Mouse (Mus musculus) naive thymus-derived CD4-positive, alpha-beta T cell, adult 2 months (primary cell): ENCODE results near the gene Nlrc5.
A peak's percentile ranks its signal among the peaks of the same experiment; 100 is the strongest.

Source experiments
- DNase-seq: peaks from one replicate; pipeline ENCODE4 v3.0.0-alpha.2; 2011; ENCODE audit warnings: low read depth

Gene Nlrc5

DNA sequence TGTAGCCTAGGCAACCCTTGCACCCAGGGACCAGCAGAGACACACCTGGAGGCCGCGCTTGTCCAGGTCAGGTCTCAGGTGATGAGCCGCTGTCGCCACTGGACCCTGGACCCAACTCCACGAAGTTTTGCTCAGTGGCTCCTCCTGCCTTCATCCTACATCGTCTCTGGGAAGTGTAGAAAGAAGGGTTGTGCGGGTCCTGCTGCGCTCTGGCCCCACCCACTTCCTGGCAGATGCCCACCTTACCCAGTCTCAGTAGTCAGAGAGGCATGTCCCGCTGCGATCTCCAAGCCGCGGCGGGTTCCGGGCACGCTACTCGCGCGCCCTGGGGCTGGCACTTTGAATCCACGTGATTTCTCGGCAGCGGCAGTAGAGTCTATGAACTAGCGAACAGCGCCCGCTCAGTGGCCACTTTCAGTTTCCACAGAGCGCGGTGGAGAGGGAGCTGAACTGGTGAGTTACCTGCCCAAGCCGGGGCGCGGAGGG lies at the start of gene Nlrc5:
Gene Nlrc5, plus strand, starts transcription at position 376 of the 486 bp plus-strand sequence.
- DNase-seq = peak; percentile 92

DNA sequence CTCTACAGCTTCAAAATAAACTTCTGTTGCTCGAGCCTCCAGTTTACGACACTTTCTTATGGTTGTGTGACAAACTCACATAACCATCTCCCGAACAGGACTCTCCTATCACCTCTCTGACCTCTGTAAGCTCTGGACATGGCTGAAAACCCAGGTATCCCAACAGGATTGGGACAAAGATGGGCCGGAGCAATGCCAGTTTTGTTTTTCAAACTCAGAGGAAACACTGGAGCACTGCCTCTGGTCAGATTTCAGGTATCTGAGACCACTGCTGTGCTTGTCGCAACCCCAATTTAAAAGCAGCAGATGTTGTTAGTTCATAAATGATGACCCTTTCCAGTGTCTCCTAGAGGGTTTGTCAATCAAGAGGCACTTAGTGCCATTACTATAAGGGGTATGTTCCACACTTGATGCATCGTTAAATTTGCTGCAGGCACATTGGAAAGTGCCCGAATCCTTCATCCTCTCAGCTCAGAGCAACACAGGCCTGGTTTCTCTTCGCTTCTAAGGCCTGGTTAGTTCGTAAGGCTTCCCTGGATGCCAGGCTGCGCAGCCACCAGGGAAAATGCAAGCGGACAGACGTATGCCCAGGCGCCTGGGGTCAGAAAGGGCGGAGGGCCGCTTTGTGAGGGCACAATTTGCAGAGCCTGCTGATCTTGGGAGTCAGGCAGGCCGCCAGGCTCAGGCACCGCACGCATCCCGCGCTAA lies 48.5 kb upstream of the Nlrc5 start:
- DNase-seq = no peak

DNA sequence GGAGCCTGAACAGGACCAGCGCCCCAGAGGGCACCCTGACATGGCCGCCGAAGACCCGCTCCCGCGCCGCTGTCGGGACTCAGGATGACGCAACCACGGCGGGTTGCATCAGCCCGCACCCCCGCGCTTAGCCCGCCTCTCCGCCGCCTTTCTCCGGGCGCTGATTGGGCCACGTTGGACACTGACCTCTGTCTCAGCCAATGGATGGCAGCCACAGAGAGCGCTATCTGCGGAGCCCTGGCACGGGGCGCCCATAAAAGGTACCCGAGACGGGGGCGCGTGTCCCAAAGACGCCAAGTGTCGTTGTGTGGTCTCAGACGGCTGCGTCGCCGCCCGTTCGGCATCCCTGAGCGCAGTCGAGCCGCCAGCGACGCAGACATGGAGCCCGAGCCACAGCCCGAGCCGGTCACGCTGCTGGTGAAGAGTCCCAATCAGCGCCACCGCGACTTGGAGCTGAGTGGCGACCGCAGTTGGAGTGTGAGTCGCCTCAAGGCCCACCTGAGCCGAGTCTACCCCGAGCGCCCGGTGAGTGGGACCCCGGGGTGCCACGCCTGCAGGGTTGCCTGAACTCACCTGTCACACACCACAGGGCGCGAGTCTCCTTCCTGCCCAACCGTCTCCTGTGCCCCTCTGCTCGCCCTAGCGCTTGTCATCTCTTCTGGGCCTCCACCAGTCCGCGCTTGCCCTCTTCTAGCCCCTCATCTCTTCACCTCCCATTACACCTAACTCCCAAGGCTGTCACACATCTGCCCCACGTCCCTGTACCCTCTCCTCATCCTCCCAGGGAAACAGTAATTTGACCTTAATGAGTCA lies 47.7 kb upstream of the Nlrc5 start, which contains the start of gene Herpud1:
Gene Herpud1, plus strand, starts transcription at position 225 of the 813 bp plus-strand sequence.
- peak; percentile 96 for DNase-seq

DNA sequence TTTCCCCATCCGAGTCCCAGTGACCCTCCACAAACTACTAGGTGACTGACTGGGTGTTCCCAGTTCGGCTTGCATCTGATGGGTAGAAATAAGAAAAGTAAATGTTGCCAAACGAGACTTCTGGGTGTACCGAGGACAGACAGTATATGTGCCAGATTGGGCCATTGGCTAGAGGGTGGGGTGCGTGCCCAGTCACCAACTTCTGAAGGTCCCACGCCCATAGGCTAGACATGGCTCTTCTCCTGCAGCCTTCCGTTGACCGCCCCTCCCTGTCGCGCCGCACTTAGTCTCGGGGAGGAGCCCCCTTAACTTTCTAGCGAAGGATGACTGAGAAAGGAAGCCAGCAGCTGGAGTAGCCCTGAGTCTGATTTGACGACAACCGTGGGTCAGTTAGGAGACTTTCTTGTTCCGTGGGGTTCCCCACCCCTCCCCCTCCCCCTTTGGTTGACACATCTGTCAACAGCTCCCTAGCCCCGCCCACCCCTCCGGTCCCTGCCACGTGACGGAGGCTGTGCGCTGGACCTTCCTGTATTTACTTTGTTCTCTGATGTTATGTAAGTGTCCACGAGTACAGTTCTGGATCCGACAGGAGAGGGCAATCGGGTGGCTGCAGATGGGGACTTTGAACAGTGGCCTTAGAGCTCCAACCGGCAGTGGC lies 47.0 kb upstream of the Nlrc5 start:
- DNase-seq = peak; percentile 74

DNA sequence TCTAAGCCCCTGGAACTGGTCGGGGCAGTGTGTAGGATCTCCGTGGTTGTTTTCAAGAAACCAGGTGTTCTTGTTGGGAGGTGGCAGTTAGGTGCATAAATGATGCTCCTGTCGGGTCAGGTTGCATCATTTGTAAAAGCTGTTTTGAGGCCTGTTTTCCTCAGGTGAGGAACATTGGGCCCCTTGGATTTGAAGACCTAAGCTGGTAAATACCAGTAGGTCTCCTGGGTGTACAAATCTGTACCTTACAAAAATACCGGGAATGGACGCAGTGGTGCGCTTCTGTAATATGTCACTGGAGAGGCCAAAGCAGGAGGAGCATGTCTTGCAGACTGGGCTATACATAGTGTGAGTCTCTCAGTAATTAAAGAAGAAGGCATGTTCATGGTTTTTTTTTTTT lies 46.4 kb upstream of the Nlrc5 start:
- no peak for DNase-seq

DNA sequence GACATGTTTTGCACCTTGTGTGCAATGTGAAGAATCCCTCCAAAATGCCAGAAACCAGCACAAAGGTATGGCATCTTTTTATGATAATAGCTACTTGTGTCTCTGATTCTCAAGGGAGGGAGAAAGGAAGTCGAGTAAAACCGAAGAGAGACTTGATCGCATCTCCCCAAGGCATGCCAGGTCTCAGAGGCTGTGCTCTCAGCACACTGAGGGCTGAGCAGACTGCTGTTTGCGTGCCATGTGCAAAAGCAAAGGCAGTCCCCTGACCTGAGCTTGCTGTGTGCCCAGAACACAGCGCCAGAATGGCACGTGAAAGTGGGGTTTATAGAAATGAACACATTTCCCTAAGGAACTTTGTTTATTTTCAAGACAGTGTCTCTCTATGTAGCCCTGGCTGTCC lies 44.6 kb upstream of the Nlrc5 start:
- DNase-seq = no peak

DNA sequence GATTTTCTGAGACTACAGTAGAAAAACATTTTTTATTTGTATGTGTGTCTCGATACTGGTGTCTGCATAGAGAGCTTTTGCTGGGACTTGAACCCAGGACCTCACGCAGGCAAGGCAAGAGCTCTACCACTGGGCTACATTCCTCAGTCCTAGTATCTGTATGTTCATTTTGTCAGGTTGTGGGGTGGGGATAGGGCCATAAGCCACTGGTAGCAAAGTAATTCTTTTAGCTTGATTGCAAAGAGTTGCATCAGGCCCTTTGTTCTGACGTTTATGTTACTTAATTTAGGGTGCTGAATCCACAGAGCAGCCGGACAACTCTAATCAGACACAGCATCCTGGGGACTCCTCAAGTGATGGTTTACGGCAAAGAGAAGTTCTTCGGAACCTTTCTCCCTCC lies 43.7 kb upstream of the Nlrc5 start:
- no peak for DNase-seq

DNA sequence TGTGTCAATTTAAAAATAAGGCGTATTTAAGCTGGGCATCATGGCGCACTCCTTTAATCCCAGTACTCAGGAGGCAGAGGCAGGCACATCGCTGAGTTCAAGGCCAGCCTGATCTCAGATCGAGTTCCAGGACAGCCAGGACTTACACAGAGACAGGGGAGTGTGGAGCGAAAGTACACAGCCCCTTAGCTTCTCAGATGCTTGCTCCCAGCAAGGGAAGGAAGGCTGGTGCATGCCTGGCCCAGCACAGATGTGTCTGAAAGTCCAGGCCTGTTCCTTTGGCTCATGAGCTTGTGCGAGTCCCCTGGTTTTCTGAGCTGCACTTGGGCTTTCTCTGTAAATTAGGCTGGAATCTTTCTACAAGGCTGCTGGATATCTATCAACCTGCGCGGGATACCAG lies 43.2 kb upstream of the Nlrc5 start:
- no peak for DNase-seq

DNA sequence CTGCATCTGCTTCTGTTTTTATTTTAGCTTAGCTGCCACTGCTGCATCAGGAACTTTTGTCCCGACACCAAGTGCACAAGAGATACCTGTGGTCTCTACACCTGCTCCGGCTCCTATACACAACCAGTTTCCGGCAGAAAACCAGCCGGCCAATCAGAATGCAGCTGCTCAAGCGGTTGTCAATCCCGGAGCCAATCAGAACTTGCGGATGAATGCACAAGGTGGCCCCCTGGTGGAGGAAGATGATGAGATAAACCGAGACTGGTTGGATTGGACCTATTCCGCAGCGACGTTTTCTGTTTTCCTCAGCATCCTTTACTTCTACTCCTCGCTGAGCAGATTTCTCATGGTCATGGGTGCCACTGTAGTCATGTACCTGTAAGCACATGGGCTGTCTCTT lies 42.0 kb upstream of the Nlrc5 start:
- peak; percentile 76 for DNase-seq

DNA sequence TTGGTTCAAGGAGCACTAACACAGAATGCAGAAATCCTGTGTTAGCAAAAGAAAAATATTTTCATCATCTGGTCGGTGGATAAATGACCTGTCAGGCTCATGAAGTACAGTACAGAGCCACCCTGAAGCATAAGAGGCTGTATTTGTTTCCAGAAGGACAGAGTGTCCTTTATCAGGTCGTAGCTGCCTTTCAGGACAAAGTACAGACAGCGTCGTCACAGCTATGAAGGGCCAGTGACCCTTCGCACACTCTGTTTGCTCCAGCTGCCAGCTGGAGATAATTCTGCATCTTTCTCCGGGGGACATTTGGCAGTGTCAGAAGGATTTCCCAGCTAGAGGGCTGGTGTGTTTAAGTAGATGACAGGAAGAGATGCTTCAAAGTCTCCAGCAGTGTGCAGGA lies 41.5 kb upstream of the Nlrc5 start:
- DNase-seq = no peak

DNA sequence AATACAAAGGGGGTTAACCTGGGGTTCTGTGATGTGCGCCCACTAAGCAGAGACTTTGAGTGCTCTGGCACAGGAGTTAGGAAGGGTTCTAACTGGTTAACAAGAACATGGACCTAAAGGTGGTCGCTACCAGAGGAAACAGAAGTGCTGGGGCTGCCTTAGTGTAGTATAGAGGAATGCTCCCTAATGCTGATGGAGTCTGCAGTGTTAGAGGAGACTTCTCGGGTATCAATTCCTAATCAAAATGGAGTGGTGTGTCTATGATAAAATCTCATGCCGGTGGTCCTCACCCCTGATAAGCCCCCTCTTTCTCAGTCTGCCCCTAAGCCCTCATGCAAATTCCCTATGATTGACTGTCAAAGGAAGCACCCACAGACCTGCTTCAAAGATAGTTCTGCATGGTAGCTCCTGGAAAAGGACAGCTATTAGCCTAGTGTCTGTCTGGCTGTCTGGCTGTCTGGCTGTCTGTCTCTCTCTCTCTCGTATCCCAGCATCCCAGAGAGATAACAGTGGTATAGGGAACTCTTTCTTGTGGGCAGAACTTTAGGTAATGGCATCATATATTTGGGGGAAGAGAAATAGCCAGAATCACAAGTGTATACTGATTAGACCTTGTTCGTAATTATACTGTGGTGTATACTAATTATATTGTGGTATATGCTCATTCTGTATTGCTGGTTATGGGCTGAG lies 38.2 kb upstream of the Nlrc5 start:
- DNase-seq = no peak

DNA sequence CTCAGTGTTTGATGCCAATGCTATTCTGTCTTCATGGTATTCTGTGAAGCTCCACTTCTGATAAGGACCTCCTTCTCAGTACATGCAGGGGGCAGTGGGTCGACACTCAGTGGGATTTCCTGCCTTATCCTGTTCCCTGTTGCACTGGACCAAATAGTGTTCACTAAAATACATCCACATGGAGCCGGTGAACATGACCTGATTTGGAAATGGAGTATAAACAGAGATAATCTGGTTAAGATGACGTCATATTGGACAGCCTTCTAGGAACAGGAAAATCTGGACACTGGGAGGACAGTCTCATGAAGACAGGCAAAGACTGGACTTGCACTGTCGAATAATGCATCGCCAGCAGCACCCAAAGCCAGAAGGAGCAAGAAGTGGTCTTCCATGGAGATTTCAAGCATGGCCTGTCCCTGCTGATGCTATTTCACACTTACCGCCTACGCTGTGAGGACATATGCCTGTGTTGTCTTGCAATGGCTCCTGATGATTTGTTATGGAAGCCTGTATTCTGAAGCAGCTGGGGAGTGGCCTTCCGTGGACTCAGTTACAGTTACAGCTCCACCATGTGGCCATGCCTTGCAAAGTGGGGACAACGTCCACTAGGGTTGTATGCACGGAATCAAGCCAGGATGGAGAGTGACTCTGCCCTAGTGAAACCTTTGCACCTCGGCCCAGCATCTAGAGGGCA lies 37.0 kb upstream of the Nlrc5 start:
- peak; percentile 79 for DNase-seq

DNA sequence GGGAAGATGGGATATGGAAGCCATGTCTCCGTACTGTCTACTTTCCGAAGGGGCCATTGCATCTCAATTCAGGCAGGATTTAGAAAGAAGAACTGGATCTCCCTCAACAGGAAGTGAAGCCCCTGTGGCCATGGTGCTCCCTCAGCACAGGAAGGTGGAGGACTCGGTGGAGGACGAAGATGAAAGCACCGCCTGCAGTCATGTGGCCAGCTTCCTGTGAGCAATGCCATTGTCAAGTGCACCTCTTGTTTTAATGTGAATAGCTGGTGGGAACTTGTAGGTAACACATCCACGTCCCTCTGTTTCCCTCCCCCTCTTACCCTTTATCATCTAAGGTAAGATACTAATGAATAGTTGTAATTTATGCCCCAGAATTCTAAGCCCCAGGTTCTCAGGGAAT lies 35.6 kb upstream of the Nlrc5 start:
- peak; percentile 74 for DNase-seq

DNA sequence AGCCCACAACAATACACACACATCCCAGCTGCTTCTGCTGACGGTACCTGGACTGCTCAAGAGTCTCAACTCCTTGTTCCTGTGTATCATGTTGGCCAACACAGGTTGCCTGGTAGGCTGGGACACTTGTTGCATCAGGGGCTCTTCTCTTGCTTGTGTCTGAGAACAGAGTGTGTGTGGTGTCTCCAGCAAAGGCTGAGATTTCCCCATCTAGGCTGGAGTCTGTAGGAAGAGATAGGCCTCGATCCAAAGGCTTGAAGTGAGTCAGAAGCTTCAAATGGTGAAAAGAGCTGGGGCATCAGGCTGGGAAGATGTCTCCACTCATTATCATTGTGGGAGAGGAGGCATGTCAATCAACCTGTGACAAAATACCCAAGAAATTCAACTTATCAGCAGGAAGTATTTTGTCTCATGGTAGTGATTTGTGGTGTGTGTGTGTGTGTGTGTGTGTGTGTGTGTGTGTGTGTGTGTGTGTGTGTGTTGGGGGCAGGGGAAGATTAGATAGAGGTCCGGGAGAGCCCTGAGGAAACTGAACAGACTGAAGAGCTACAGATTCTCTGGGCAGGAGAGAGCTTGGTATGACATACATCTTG lies 34.7 kb upstream of the Nlrc5 start:
- DNase-seq = peak; percentile 22

DNA sequence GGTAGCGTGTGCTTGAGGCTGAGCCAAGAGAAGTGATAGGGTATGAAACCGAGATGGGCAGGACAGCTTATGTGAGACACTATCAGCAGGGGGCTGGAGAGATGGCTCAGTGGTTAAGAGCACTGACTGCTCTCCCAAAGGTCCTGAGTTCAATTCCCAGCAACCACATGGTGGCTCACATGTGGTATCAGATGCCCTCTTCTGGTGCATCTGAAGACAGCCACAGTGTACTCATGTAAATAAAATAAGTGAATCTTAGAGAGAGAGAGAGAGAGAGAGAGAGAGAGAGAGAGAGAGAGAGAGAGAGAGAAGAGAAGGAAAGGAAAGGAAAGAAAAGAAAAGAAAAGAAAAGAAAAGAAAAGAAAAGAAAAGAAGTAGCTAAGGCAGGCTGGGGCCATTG lies 34.2 kb upstream of the Nlrc5 start:
- peak; percentile 34 for DNase-seq

DNA sequence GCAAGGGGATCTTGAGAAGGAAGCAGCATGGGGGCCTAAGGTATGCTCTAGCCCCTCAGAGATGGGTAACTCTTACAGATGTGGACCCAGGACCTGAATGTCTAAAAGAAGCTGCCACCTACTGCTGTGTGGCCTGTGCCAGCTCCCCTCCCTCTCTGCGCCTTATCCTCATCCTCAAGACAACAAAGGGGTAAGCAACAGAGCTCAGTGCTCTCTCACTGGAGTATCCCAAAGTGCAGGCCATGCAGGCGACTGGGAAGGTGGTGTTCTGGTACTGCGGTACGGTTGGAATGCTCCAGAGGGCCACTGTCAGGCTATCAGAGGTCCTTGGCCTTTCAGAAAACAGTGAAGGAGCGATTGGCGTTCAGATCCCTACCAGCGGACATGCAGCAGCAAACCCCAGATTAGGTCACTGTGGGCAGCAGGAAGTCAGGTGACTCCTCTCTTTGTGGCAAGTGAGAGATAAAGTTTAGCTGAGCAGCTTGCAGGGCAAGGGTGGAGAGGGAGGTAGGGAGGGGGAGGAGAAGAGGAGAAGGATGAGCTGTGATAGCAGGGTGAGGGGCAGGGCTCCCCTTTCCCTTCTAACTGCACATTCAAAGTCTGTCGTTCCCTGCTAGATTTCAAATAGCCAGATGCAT lies 25.6 kb upstream of the Nlrc5 start:
- no peak for DNase-seq

DNA sequence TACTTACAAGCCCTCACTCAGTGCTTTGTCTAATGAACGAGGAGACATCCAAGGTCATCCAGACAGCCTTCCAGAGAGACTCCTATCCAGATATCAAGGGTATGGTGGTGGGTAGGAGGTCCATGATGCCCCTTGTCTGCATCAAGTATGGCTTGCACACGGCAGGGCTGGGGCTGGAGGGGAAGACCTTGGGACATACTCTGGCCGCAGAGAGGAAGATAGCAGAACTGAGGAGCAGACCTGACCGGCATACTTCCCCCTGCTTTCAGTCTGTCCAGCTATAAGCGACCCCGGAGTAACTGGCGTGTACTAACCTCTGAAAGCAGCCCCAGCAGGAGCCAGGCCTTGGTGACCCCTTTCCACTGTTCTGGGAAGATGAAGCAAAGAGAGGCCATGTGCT lies 24.6 kb upstream of the Nlrc5 start:
- no peak for DNase-seq

DNA sequence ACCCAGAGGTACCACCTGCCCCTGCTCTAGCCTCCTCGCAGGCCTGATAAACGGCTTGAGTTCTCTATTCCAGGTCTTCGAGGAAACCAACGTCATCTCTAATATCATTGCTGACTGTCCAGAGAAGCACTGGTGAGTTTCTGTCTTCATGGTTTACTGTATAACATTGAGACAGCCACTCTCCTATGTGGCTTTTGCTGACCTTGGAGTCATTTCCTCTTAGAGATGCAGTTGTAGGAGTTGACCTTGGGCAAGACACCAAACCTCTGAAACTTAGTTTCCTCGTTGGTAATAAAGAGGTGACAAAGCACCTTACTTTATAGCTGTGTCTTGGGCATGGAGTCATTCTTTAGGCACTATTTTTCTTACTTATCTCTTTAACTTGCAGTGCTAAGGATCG lies 21.6 kb upstream of the Nlrc5 start:
- DNase-seq = no peak

DNA sequence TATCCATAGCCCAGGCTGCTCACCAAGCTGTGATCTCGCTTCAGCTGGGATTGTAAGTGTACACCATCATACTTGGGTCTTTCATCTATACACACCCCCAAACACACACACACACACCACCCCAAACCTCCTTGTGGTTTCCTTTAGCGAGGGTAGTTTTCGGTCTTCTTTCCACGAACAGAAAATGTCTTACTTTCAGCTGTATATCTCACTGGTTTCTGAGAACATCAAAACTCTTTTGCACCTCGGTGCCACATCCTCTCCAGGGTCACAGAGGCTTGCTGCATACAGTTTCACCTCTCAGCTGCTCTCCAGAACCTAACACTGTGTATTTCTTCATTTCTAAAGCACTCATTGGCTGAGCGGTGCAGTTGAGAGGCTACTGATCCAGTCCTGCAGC lies 20.6 kb upstream of the Nlrc5 start:
- DNase-seq = peak; percentile 85

DNA sequence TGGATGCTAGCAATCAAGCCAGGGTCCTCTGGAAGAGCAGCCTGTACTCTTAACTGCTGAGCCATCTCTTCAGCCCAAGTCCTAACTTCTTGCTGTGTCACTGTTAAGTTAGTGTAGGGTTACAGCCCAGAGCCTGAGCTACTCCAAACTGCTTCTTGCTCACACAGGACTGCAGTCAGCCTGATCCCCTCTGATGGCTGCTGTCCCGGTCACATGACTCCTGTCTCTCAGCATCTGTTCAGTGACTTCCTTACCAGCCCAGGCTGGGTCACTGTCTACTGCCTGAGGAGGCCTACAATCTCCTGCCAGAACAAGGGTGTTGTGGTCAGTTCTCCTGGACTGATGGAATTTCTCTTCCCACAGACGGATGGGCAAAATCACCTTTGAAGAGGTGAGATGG lies 18.9 kb upstream of the Nlrc5 start:
- DNase-seq = peak; percentile 61

DNA sequence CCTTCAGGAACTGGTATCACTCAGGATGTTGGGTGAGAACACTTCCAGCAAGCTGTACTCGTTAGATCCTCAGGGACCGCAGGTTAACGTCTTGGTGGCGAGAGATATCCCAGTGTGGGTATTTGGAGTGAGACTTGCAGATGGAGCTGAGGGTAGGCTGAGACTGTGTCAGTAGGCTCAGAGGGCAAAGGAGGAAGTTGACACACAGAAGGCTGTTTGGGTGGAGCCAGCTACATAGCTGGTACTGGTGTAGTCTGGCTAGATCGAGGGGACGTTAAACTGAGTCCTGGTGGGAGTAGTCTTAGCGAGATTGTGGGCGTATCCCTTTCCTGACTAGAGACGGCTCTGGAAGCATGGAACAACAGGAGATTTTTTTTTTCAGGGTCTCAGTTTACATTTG lies 16.1 kb upstream of the Nlrc5 start:
- DNase-seq = peak; percentile 58
